In the genomic region with DNA sequence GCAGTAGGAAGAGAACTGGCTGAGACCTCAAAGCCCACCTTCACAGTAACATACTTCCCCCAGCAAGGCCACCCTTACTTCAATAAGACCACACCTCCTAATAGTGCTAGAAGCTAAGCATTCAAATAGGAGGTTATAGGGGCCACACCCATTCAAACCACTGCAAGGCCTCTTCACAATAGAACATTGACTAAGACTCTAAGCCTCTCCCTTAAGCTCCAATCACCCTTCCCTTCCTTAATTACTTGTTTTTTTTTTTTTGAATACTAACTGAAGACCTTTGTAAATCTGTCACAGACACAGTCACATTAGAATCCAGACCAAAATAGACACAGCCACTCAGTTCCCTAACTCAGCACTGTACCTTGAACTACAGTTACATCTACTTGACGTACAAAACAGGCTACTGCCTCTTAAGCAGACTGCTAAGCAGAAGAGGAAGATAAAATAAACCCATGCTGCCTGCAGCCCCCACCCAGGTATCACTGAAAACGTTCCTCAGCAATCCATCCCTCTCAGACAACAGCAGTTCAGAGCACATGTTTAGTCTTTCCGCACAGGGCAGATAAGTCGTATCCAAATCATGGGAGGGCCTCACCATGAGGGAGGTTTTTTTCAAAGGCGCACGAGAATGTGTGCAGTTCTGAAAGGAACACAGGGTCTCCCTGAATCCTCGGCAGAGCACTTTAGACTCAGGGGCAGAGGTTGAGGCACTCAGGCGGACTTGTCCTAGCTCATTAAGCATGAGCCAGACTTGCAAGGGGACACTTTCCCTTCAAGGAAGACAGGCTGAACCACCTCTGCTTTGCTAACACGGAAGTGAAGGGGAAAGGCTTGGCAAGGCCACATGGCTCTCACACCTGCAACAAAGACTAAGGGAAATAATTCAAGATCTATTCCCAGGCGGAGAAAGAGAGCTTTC, we compare ENCODE assay signal across 16 mouse cellular contexts.
DNase-seq lines count a peak whose midpoint lies in the region; ATAC-seq and TF ChIP-seq lines count a peak whose summit lies in the region.
"Had no signal": no experiment of that assay in that cellular context is flagged by ENCODE, and none has a peak within 500 bp of the region (broad histone marks: within the 10 kb centered on the region; RNA-seq: fewer than 3 reads in every experiment).

No protein-coding gene starts in this region.

- TF ChIP-seq POLR2A in thymus, adult 2 months (IDR thresholded peaks at IDR 0.05; ENCODE audit: control insufficient read depth, extremely low read depth, insufficient read depth, low read length, poor library complexity), result no peak

- no peak overlapping the region for H3K9ac ChIP-seq in forebrain, embryonic 16.5 days (replicated peaks; ENCODE audit: low read depth, low read length)
- H3K9ac ChIP-seq in stomach, embryonic 14.5 days (replicated peaks; ENCODE audit: low read depth, low read length), result no peak overlapping the region
- H3K9ac ChIP-seq in stomach, postnatal 0 days (ENCODE audit: low read length), result no peak overlapping the region
- H3K9ac ChIP-seq: hindbrain, embryonic 15.5 days; limb, embryonic 12.5 days; liver, embryonic 14.5 days; midbrain, embryonic 12.5 days had no signal

- H3K27me3 ChIP-seq in forebrain, embryonic 10.5 days (ENCODE audit: poor library complexity, severe bottlenecking), result no peaks in the 10 kb centered on the region
- no peaks in the 10 kb centered on the region for H3K27me3 ChIP-seq in forebrain, embryonic 16.5 days (replicated peaks; ENCODE audit: control insufficient read depth, insufficient read depth, low read length)
- no peaks in the 10 kb centered on the region for H3K27me3 ChIP-seq in stomach, embryonic 14.5 days (ENCODE audit: control insufficient read depth, insufficient read depth, low read length)
- no peaks in the 10 kb centered on the region for H3K27me3 ChIP-seq in stomach, postnatal 0 days (ENCODE audit: control insufficient read depth, insufficient read depth, low read length)
- H3K27me3 ChIP-seq in thymus, adult 2 months (ENCODE audit: control insufficient read depth, insufficient read depth, low read length), result no peaks in the 10 kb centered on the region
- H3K27me3 ChIP-seq: hindbrain, embryonic 15.5 days; limb, embryonic 12.5 days had no signal

- TF ChIP-seq CTCF in stomach, postnatal 0 days (IDR thresholded peaks at IDR 0.05; ENCODE audit: low read depth), result no peak
- no peak for TF ChIP-seq CTCF in thymus, adult 2 months (IDR thresholded peaks at IDR 0.05; ENCODE audit: borderline replicate concordance, control insufficient read depth, extremely low read depth, insufficient read depth, low read length, poor library complexity)

- no peak overlapping the region for H3K4me3 ChIP-seq in forebrain, embryonic 10.5 days
- H3K4me3 ChIP-seq in forebrain, embryonic 16.5 days (replicated peaks; ENCODE audit: low read length), result no peak overlapping the region
- H3K4me3 ChIP-seq in stomach, embryonic 14.5 days (ENCODE audit: low read depth, low read length), result no peak overlapping the region
- no peak overlapping the region for H3K4me3 ChIP-seq in stomach, postnatal 0 days (ENCODE audit: low read depth, low read length)
- no peak overlapping the region for H3K4me3 ChIP-seq in thymus, adult 2 months (ENCODE audit: control insufficient read depth, insufficient read depth, low read length)
- H3K4me3 ChIP-seq: hindbrain, embryonic 15.5 days; layer of hippocampus, adult 2 months; limb, embryonic 12.5 days; midbrain, embryonic 12.5 days had no signal

- H3K27ac ChIP-seq in forebrain, embryonic 10.5 days, result peak overlapping the region; percentile 36; the same call in 1 of the 2 replicates
- no peak overlapping the region for H3K27ac ChIP-seq in forebrain, embryonic 16.5 days (ENCODE audit: low read length)
- H3K27ac ChIP-seq in stomach, embryonic 14.5 days (ENCODE audit: low read length), result peak overlapping the region; percentile 27; the same call in 1 of the 2 replicates
- H3K27ac ChIP-seq in stomach, postnatal 0 days (replicated peaks), result no peak overlapping the region
- H3K27ac ChIP-seq in thymus, adult 2 months (ENCODE audit: control insufficient read depth, insufficient read depth, low read length), result no peak overlapping the region
- H3K27ac ChIP-seq: hindbrain, embryonic 15.5 days; layer of hippocampus, adult 2 months; limb, embryonic 12.5 days; liver, embryonic 14.5 days; midbrain, embryonic 12.5 days had no signal

- no peaks in the 10 kb centered on the region for H3K9me3 ChIP-seq in forebrain, embryonic 10.5 days
- no peaks in the 10 kb centered on the region for H3K9me3 ChIP-seq in forebrain, embryonic 16.5 days (ENCODE audit: control insufficient read depth, low read length)
- H3K9me3 ChIP-seq in stomach, embryonic 14.5 days (ENCODE audit: control insufficient read depth, low read depth, low read length), result no peaks in the 10 kb centered on the region
- no peaks in the 10 kb centered on the region for H3K9me3 ChIP-seq in stomach, postnatal 0 days (ENCODE audit: control insufficient read depth, low read length)
- H3K9me3 ChIP-seq: hindbrain, embryonic 15.5 days; limb, embryonic 12.5 days; midbrain, embryonic 12.5 days had no signal

- no peak for ATAC-seq in forebrain, embryonic 16.5 days
- ATAC-seq in stomach, embryonic 14.5 days (ENCODE audit: insufficient number of reproducible peaks, insufficient read depth, low FRiP score, low read depth), result no peak
- ATAC-seq in stomach, postnatal 0 days (ENCODE audit: low FRiP score, low TSS enrichment), result no peak

- peaks cover 18% of the 10 kb centered on the region for H3K4me1 ChIP-seq in forebrain, embryonic 10.5 days
- H3K4me1 ChIP-seq in forebrain, embryonic 16.5 days (replicated peaks; ENCODE audit: control insufficient read depth, insufficient read depth, low read length), result peaks cover 2% of the 10 kb centered on the region
- H3K4me1 ChIP-seq in stomach, embryonic 14.5 days (ENCODE audit: control insufficient read depth, insufficient read depth, low read length), result peaks cover 32% of the 10 kb centered on the region
- H3K4me1 ChIP-seq in stomach, postnatal 0 days (replicated peaks; ENCODE audit: control insufficient read depth, insufficient read depth), result peaks cover 6% of the 10 kb centered on the region; the same call in 1 of the 2 replicates
- H3K4me1 ChIP-seq in thymus, adult 2 months (replicated peaks; ENCODE audit: control insufficient read depth, insufficient read depth, low read length), result no peaks in the 10 kb centered on the region
- H3K4me1 ChIP-seq: midbrain, embryonic 12.5 days had no signal

- no peak overlapping the region for H3K4me2 ChIP-seq in forebrain, embryonic 16.5 days (ENCODE audit: low read length)
- no peak overlapping the region for H3K4me2 ChIP-seq in stomach, embryonic 14.5 days (replicated peaks; ENCODE audit: low read depth, low read length)
- no peak overlapping the region for H3K4me2 ChIP-seq in stomach, postnatal 0 days (replicated peaks; ENCODE audit: low read depth)
- H3K4me2 ChIP-seq: hindbrain, embryonic 15.5 days; limb, embryonic 12.5 days; midbrain, embryonic 12.5 days had no signal

- WGBS in forebrain, embryonic 10.5 days, result 50% methylated on average over 10 of the region's 10 CpGs
- 39% methylated on average over 10 of the region's 10 CpGs for WGBS in forebrain, embryonic 16.5 days
- 31% methylated on average over 10 of the region's 10 CpGs for WGBS in stomach, embryonic 14.5 days
- 38% methylated on average over 10 of the region's 10 CpGs for WGBS in stomach, postnatal 0 days
- 85% methylated on average over 10 of the region's 10 CpGs for WGBS in thymus, adult 2 months

- TF ChIP-seq EP300 in stomach, postnatal 0 days (optimal IDR thresholded peaks at IDR 0.05), result no peak

- no peak for DNase-seq in forebrain, embryonic 10.5 days (ENCODE audit: extremely low spot score, low spot score)
- DNase-seq in stomach, postnatal 0 days (ENCODE audit: low spot score), result no peak
- peak; percentile 39 for DNase-seq in kidney, postnatal 10 days
- no peak for DNase-seq in ovary, postnatal 36 days (ENCODE audit: low spot score)
- no peak for DNase-seq in frontal cortex, postnatal 14 days (ENCODE audit: low spot score in 2 of 2)
- no peak for DNase-seq in thymus, adult 2 months
- DNase-seq: cerebellum, postnatal 25 days; right cerebral cortex, postnatal 14 days; thymus, postnatal 14 days had no signal

- no peaks in the 10 kb centered on the region for H3K36me3 ChIP-seq in forebrain, embryonic 10.5 days (replicated peaks)
- no peaks in the 10 kb centered on the region for H3K36me3 ChIP-seq in forebrain, embryonic 16.5 days (ENCODE audit: control insufficient read depth, insufficient read depth)
- no peaks in the 10 kb centered on the region for H3K36me3 ChIP-seq in stomach, embryonic 14.5 days (ENCODE audit: control insufficient read depth, insufficient read depth, low read length)
- H3K36me3 ChIP-seq in stomach, postnatal 0 days (ENCODE audit: control insufficient read depth, insufficient read depth, low read length), result peaks cover 3% of the 10 kb centered on the region; the same call in 1 of the 2 replicates
- H3K36me3 ChIP-seq in thymus, adult 2 months (ENCODE audit: control insufficient read depth, insufficient read depth, low read length), result no peaks in the 10 kb centered on the region
- H3K36me3 ChIP-seq: hindbrain, embryonic 15.5 days; limb, embryonic 12.5 days; midbrain, embryonic 12.5 days had no signal

Comparison
In these comparisons a context has a peak if more than half of its experiments do, and no peak if none do; other contexts are left out.
1. H3K27ac ChIP-seq: peak in forebrain, embryonic 10.5 days (single experiment) and stomach, embryonic 14.5 days (single experiment); none in forebrain, embryonic 16.5 days (single experiment), stomach, postnatal 0 days (single experiment) and thymus, adult 2 months (single experiment).